Mouse (Mus musculus): ENCODE measurements around the gene Epha3. TPM values are rescaled to one million over a fixed set of nuclear protein-coding genes. Genes with fewer than 3 reads are reported as not detected.
A peak's percentile ranks its signal among the peaks of the same experiment; 100 is the strongest.

Epha3 gene
- polyA plus RNA-seq, 1 experiment from 2014 or later = 38.4 TPM

DNA sequence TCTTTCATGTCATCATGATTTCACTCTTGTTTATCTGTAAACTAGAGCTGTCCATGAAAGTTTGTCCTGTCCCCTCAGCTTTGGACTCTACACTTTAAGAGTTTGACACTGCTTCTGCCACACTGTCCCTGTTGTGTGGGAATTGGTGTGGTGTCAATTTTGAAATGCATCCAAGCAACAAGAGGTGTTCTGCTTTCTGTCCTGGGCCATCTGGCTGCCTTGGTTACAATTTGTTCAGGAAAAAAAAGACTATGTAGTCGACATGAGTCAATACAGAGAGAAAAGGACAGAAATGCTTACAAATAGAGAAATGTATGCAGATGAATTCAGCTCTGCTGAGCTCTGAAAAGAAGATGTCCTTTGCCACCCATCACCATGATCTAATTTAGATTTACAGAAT lies 47.3 kb downstream of the Epha3 start:
- Histone ChIP-seq H3K27me3 (ENCODE audit: insufficient read depth, poor library complexity, severe bottlenecking) (no peaks in the 10 kb centered on the region), H3K4me1 (replicated peaks) (peaks cover 28% of the 10 kb centered on the region), H3K36me3 (no peaks in the 10 kb centered on the region), H3K27ac (peak overlapping the region; percentile 69), H3K4me3 (no peak overlapping the region), H3K9me3 (no peaks in the 10 kb centered on the region)
- WGBS = 20% methylated on average over 1 of the region's 1 CpGs
- DNase-seq (ENCODE audit: low spot score) = no peak

GRCm38 (mm10) chr16:63809871-63810270 lies 54.1 kb downstream of the Epha3 start:
- no peak overlapping the region for H3K27ac ChIP-seq
- H3K4me1 ChIP-seq (replicated peaks) = peaks cover 22% of the 10 kb centered on the region
- no peak for DNase-seq (ENCODE audit: low spot score)
- no peak overlapping the region for H3K4me3 ChIP-seq
- H3K36me3 ChIP-seq = no peaks in the 10 kb centered on the region
- no peaks in the 10 kb centered on the region for H3K27me3 ChIP-seq (ENCODE audit: insufficient read depth, poor library complexity, severe bottlenecking)
- 74% methylated on average over 5 of the region's 5 CpGs for WGBS
- H3K9me3 ChIP-seq = no peaks in the 10 kb centered on the region

- no peak overlapping the region for H3K27ac ChIP-seq
- no peaks in the 10 kb centered on the region for H3K27me3 ChIP-seq (ENCODE audit: insufficient read depth, poor library complexity, severe bottlenecking)
- no peak for DNase-seq (ENCODE audit: low spot score)
- H3K9me3 ChIP-seq = no peaks in the 10 kb centered on the region
- peaks cover 22% of the 10 kb centered on the region for H3K4me1 ChIP-seq (replicated peaks)
- H3K36me3 ChIP-seq = no peaks in the 10 kb centered on the region
- H3K4me3 ChIP-seq = no peak overlapping the region
These were observed 55.0 kb downstream of the Epha3 start for GRCm38 (mm10) chr16:63808991-63809390.

DNA sequence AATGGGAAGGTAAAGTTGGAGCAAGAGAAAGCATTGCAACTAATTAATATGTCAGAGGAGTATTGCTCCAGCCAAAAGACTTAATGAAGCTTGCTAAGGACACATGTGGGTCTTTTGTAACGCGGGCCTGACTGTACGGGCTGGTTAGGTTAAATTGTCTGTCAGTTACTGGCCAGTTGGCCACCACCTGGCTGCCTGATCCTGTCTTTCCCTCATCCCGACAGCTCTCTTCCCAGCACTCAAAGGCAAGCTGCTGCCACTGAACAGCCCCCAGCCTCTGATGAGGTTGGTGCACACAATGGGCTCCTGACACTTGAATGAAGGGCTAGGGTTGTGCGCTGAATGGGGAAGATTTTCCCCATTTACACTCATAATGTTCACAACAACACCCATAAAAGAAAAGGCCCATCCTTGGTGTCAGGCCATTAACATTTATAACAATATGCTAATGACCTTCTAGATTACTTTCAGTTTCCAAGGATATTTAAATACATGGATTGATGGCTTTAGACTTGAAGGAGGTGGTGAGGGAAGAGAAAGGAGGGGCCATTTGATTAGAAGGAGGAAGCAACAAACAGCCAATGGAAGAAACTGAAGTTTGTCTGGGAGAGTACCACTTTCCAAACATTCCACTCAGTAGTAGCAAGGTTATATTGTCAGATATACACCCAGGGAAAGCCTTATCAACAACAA lies 57.4 kb downstream of the Epha3 start:
- Histone ChIP-seq H3K4me1 (replicated peaks) (peaks cover 22% of the 10 kb centered on the region), H3K4me3 (no peak overlapping the region), H3K27ac (peak overlapping the region; percentile 67; the same call in 1 of the 2 replicates), H3K9me3 (no peaks in the 10 kb centered on the region), H3K27me3 (ENCODE audit: insufficient read depth, poor library complexity, severe bottlenecking) (no peaks in the 10 kb centered on the region), H3K36me3 (no peaks in the 10 kb centered on the region)
- peak; percentile 82 for DNase-seq (ENCODE audit: low spot score)
- 17% methylated on average over 5 of the region's 5 CpGs for WGBS

DNA sequence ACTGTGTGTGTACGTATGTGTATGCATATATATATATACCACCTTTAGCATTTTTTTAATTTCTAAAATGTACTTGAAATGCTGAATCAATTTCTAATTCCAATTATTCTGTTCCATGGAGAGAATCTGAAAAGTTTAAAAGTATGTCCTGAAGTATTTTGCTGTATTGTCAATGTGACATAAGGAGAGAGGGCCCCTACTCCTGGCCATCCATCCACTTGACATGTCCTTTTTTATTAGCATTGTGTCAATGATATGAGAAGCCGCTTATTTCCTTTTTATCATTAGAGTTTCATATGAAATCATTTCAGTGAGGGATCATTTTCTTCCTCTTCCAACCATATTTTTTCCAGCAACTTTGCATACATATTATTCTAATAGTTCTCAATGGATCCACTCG lies 58.0 kb downstream of the Epha3 start:
- peak overlapping the region; percentile 67; the same call in 1 of the 2 replicates for H3K27ac ChIP-seq
- H3K9me3 ChIP-seq = no peaks in the 10 kb centered on the region
- peaks cover 22% of the 10 kb centered on the region for H3K4me1 ChIP-seq (replicated peaks)
- H3K4me3 ChIP-seq = no peak overlapping the region
- H3K27me3 ChIP-seq (ENCODE audit: insufficient read depth, poor library complexity, severe bottlenecking) = no peaks in the 10 kb centered on the region
- 65% methylated on average over 3 of the region's 3 CpGs for WGBS
- H3K36me3 ChIP-seq = no peaks in the 10 kb centered on the region
- no peak for DNase-seq (ENCODE audit: low spot score)

DNA sequence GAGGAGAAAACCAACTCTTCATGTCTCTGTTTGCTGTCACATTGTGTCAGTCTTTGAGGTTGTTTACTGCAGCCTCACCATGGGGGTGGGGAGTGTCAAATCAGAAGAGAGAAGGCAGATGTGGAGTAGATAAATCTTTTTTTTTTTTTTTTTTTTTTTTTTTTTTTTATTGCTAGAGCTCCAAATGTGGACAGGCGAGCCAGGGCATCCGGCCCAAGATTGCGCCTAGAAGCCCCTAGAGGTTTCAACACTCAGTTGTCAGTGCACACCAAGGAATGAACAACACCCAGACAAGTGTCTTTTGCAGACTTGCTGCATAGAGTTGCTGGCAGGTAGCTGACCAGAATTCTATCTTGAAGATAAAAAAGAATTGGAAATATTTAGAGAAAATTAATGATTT lies 62.5 kb downstream of the Epha3 start:
- Histone ChIP-seq H3K9me3 (no peaks in the 10 kb centered on the region), H3K27me3 (ENCODE audit: insufficient read depth, poor library complexity, severe bottlenecking) (no peaks in the 10 kb centered on the region), H3K27ac (no peak overlapping the region), H3K4me1 (replicated peaks) (peaks cover 6% of the 10 kb centered on the region; the same call in 1 of the 2 replicates), H3K36me3 (no peaks in the 10 kb centered on the region), H3K4me3 (no peak overlapping the region)
- WGBS = 85% methylated on average over 3 of the region's 3 CpGs
- DNase-seq (ENCODE audit: low spot score) = no peak

DNA sequence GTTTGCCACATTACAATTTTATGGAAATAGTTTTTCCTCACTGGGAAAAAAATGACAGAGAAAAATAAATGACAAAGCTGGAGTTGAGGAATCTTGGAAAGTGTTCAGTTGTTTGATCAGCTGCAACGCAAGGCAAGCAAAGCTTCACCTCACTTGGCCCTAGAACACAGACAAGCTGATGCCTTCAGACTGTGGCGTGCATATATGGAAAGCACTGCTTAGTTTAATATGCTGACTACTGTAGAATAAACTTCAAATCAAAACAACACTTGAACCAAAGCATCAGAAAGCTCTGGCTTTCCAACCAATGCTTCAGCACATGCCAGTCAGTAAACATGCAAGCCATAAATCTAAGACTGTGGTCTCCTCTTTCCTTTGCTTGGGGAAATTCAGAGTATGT lies 65.6 kb downstream of the Epha3 start:
- DNase-seq (ENCODE audit: low spot score) = no peak

GRCm38 (mm10) chr16:63794292-63794691 lies 69.7 kb downstream of the Epha3 start:
- Histone ChIP-seq H3K36me3 (no peaks in the 10 kb centered on the region), H3K27me3 (ENCODE audit: insufficient read depth, poor library complexity, severe bottlenecking) (no peaks in the 10 kb centered on the region), H3K4me3 (no peak overlapping the region), H3K9me3 (no peaks in the 10 kb centered on the region), H3K27ac (no peak overlapping the region), H3K4me1 (replicated peaks) (no peaks in the 10 kb centered on the region)
- WGBS = 89% methylated on average over 5 of the region's 5 CpGs
- no peak for DNase-seq (ENCODE audit: low spot score)

More for the DNA sequence above, 65.6 kb downstream of the Epha3 start:
- Histone ChIP-seq H3K4me1 (replicated peaks) (no peaks in the 10 kb centered on the region), H3K27ac (no peak overlapping the region), H3K36me3 (no peaks in the 10 kb centered on the region), H3K9me3 (no peaks in the 10 kb centered on the region), H3K27me3 (ENCODE audit: insufficient read depth, poor library complexity, severe bottlenecking) (no peaks in the 10 kb centered on the region), H3K4me3 (no peak overlapping the region)
- 80% methylated on average over 2 of the region's 2 CpGs for WGBS

DNA sequence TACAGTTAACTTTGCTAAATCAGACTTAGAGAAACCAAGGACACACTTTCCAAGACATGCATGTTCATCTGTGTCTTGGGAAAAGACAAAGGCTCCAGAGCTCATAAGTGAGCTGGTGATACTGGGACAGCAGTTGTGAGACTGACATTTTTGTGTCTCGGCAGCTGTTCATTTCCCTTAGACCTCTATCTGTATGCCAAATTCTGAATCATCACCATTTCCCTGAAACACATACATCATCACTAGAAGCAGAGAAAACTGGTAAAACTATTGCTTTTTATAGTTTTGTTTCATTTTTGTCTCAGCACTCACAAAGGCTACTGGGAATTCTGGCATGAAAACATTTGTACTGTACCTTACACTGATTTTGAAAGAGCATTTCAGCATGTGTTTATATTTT lies 70.2 kb downstream of the Epha3 start:
- H3K4me3 ChIP-seq = no peak overlapping the region
- 90% methylated on average over 1 of the region's 1 CpGs for WGBS
- no peaks in the 10 kb centered on the region for H3K36me3 ChIP-seq
- H3K4me1 ChIP-seq (replicated peaks) = no peaks in the 10 kb centered on the region
- DNase-seq (ENCODE audit: low spot score) = no peak
- no peak overlapping the region for H3K27ac ChIP-seq
- no peaks in the 10 kb centered on the region for H3K27me3 ChIP-seq (ENCODE audit: insufficient read depth, poor library complexity, severe bottlenecking)
- H3K9me3 ChIP-seq = no peaks in the 10 kb centered on the region

- no peak for DNase-seq (ENCODE audit: low spot score)
- Histone ChIP-seq H3K27me3 (ENCODE audit: insufficient read depth, poor library complexity, severe bottlenecking) (no peaks in the 10 kb centered on the region), H3K9me3 (no peaks in the 10 kb centered on the region), H3K36me3 (no peaks in the 10 kb centered on the region), H3K4me3 (no peak overlapping the region), H3K4me1 (replicated peaks) (no peaks in the 10 kb centered on the region), H3K27ac (no peak overlapping the region)
- WGBS = 91% methylated on average over 2 of the region's 2 CpGs
These were observed 71.9 kb downstream of the Epha3 start for GRCm38 (mm10) chr16:63792084-63792483.

- WGBS = 94% methylated on average over 7 of the region's 7 CpGs
- Histone ChIP-seq H3K27me3 (ENCODE audit: insufficient read depth, poor library complexity, severe bottlenecking) (no peaks in the 10 kb centered on the region), H3K27ac (no peak overlapping the region), H3K9me3 (no peaks in the 10 kb centered on the region), H3K4me1 (replicated peaks) (no peaks in the 10 kb centered on the region), H3K4me3 (no peak overlapping the region), H3K36me3 (no peaks in the 10 kb centered on the region)
- DNase-seq (ENCODE audit: low spot score) = no peak
These were observed 80.4 kb downstream of the Epha3 start for GRCm38 (mm10) chr16:63783544-63783943.

GRCm38 (mm10) chr16:63782101-63782500 lies 81.9 kb downstream of the Epha3 start:
- no peaks in the 10 kb centered on the region for H3K9me3 ChIP-seq
- H3K4me1 ChIP-seq (replicated peaks) = no peaks in the 10 kb centered on the region
- no peaks in the 10 kb centered on the region for H3K27me3 ChIP-seq (ENCODE audit: insufficient read depth, poor library complexity, severe bottlenecking)
- no peak for DNase-seq (ENCODE audit: low spot score)
- H3K4me3 ChIP-seq = no peak overlapping the region
- WGBS = 88% methylated on average over 1 of the region's 1 CpGs
- H3K36me3 ChIP-seq = no peaks in the 10 kb centered on the region
- no peak overlapping the region for H3K27ac ChIP-seq

- Histone ChIP-seq H3K4me3 (no peak overlapping the region), H3K4me1 (replicated peaks) (no peaks in the 10 kb centered on the region), H3K27ac (no peak overlapping the region), H3K36me3 (no peaks in the 10 kb centered on the region), H3K9me3 (no peaks in the 10 kb centered on the region), H3K27me3 (ENCODE audit: insufficient read depth, poor library complexity, severe bottlenecking) (no peaks in the 10 kb centered on the region)
- no peak for DNase-seq (ENCODE audit: low spot score)
- WGBS = 89% methylated on average over 5 of the region's 5 CpGs
These were observed 83.8 kb downstream of the Epha3 start for GRCm38 (mm10) chr16:63780151-63780550.

DNA sequence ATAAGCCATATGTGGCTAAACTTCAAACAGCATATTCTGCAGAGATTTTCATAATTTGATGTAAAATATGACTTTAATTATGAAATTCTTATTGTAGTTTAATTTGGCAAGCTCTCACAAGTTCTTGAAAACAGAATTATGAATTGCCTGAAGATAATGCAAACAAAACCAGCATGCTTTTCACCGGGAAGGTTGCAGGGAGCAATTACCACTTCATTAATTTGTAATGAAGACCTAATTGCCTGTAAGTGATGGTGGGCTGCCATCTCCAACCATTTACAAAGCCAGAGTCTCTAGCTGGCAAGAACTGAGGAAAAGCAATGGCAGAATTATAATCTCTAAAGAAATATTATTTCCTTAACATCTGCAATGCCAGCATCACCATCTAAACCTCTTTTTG lies 86.2 kb downstream of the Epha3 start:
- no peaks in the 10 kb centered on the region for H3K36me3 ChIP-seq
- no peak overlapping the region for H3K27ac ChIP-seq
- H3K27me3 ChIP-seq (ENCODE audit: insufficient read depth, poor library complexity, severe bottlenecking) = no peaks in the 10 kb centered on the region
- no peaks in the 10 kb centered on the region for H3K9me3 ChIP-seq
- H3K4me3 ChIP-seq = no peak overlapping the region
- DNase-seq (ENCODE audit: low spot score) = no peak
- WGBS = 71% methylated on average over 1 of the region's 1 CpGs
- H3K4me1 ChIP-seq (replicated peaks) = no peaks in the 10 kb centered on the region

Measured in hindbrain, embryonic 10.5 days (tissue).